Mouse (Mus musculus): ENCODE measurements around the gene Tmem120b.

DNA sequence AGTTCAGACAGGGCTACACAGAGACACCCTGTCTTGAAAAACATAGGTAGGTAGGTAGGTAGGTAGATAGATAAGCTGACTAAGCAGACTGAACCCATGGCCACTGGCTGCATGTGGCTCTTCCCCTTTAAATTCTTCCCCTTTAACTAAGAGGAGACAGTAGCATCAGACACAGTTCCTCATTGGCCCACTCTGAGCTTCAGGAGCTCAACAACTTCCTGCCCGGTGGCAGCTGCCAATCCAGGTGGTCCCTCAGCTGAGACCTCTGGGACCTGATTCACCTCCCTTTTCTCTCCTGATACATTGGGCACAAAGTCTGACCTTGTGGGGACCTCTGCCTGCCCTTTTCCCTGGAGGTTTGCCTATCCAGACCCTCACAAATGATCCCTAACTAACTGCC lies 84.7 kb downstream of the Tmem120b start:
- TF ChIP-seq CTCF (IDR thresholded peaks at IDR 0.05; ENCODE audit: extremely low read depth, insufficient read depth, insufficient read length, insufficient replicate concordance) (no peak), POLR2A (IDR thresholded peaks at IDR 0.05; ENCODE audit: low read depth, low read length) (no peak)
